Mouse (Mus musculus): ENCODE measurements at regions not wholly inside any gene's neighbourhood (a gene's known extent, or its start where the extent isn't known, plus 50 kb on each side); places are given as distances from the start of the nearest gene placed in this dataset.

DNA sequence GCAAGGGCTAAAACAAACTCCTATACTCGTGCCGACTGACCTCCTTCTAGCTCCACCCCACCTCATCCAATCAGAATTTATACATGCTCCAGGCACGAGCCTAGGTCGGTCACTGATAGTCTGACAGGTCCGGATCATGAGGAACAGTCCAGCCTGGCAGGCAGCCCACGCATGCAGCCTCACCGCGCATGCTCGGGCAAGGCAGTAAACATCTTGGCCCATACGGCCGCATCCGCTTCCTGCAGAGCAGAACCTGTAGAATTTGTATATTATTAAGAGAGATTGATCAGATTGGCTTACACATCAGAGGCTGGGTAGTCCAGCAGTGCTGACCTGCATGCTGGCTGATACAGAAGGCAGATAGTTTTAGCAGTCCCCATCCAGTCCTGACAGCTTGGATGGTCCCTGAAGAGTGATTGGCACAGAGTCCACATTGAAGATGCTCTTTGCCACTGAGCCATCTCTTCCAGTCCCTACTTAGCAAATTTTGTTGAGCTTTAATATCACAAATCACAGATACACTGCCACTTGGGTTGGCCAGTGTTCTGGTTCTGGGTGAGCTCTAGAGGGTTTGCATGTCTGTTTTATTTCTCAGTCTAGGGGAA is 78.2 kb upstream of the Tmem150c start:
- TF ChIP-seq POLR2A (IDR thresholded peaks at IDR 0.05; ENCODE audit: borderline replicate concordance, control insufficient read depth, low read depth, low read length) (no peak), CTCF (IDR thresholded peaks at IDR 0.05; ENCODE audit: control insufficient read depth, insufficient read depth, low read length) (no peak)

Measured in bone marrow, adult 2 months (tissue).